Mouse (Mus musculus) forebrain, postnatal 0 days (tissue): Measurements from ENCODE around the gene Mettl16. TPM values are rescaled to one million over a fixed set of nuclear protein-coding genes. Genes with fewer than 3 reads are reported as not detected.

Source experiments
- ATAC-seq: fragments of 200-750 bp; cut with Nextera tagmentation; 2 replicates; pipeline ENCODE4 v1.8.0; 2017; ENCODE audit warnings: mild to moderate bottlenecking, moderate library complexity
- DNase-seq: peaks from one replicate; pipeline ENCODE4 v3.0.0-alpha.2; 2015
- H3K27ac ChIP-seq: fragments of 300-500 bp; sonication (generic); 2 replicates; pipeline ENCODE4 v1.5.1; 2014; ENCODE audit warnings: low read depth, mild to moderate bottlenecking, antibody characterized with exemption, low read length, moderate library complexity, mixed read lengths
- H3K27me3 ChIP-seq: fragments of 300-500 bp; sonication (generic); 2 replicates; pipeline ENCODE4 v1.6.1; 2014; ENCODE audit warnings: mild to moderate bottlenecking, low read length, mixed read lengths; ENCODE audit not compliant: insufficient read depth
- H3K36me3 ChIP-seq: fragments of 300-500 bp; sonication (generic); 2 replicates; pipeline ENCODE4 v1.6.1; 2014; ENCODE audit warnings: mild to moderate bottlenecking, moderate library complexity; ENCODE audit not compliant: insufficient read depth
- H3K4me1 ChIP-seq: fragments of 300-500 bp; sonication (generic); 2 replicates; pipeline ENCODE4 v1.6.1; 2014; ENCODE audit warnings: antibody characterized with exemption; ENCODE audit not compliant: insufficient read depth
- H3K4me2 ChIP-seq: fragments of 300-500 bp; sonication (generic); 2 replicates; pipeline ENCODE4 v1.6.1; 2014; ENCODE audit warnings: low read depth, mild to moderate bottlenecking, moderate library complexity
- H3K4me3 ChIP-seq: fragments of 300-500 bp; sonication (generic); 2 replicates; pipeline ENCODE4 v1.5.1; 2014; ENCODE audit warnings: low read depth, low read length, mixed read lengths
- H3K9ac ChIP-seq: fragments of 300-500 bp; sonication (generic); 2 replicates; pipeline ENCODE4 v1.6.1; 2014; ENCODE audit warnings: mild to moderate bottlenecking
- H3K9me3 ChIP-seq: fragments of 300-500 bp; sonication (generic); 2 replicates; pipeline ENCODE4 v1.6.1; 2016; ENCODE audit warnings: low read length
- CTCF ChIP-seq: sonication (generic); IDR thresholded peaks from 2 replicates; pipeline ENCODE4 v1.5.1; 2016; ENCODE audit warnings: antibody characterized with exemption, control low read depth, low read depth
- WGBS: fragments of 180-500 bp; shearing (Covaris S2); extraction: QIAGEN DNeasy Blood & Tissue Kit; methylation state at CpG from one replicate; pipeline ENCODE4 v1.1.7; 2014; 5-methylcytosine and 5-hydroxymethylcytosine counted together
- microRNA-seq, 2 experiments: library from miRNA; unstranded; fragments of <30 nt; microRNA quantifications; one replicate each; pipeline ENCODE4; 2016
- polyA plus RNA-seq: library from polyadenylated mRNA; unstranded; fragments of >200 nt; fragmentation: Nextera tagmentation; extraction: Ambion mirVana; gene quantifications from 2 replicates; pipeline ENCODE4 v1.2.1, GENCODE M21; 2015
- total RNA-seq: library from RNA; depleted of rRNA; stranded (reverse); fragments of >200 nt; gene quantifications from 2 replicates; pipeline ENCODE4 v1.2.3, GENCODE M21; 2014; rRNA removed

Gene Mettl16
- total and polyA plus RNA-seq, 2 experiments from 2014 or later, result 18.7 to 22.0 TPM

GRCm38 (mm10) chr11:74876801-74877200 is 106.2 kb downstream of the Mettl16 start:
- Histone ChIP-seq H3K27me3 (no peaks in the 10 kb centered on the region), H3K36me3 (no peaks in the 10 kb centered on the region), H3K4me2 (peak overlapping the region; percentile 33), H3K9me3 (no peaks in the 10 kb centered on the region), H3K4me3 (no peak overlapping the region), H3K9ac (peak overlapping the region; percentile 10), H3K27ac (peak overlapping the region; percentile 57; the same call in 1 of the 2 replicates), H3K4me1 (no peaks in the 10 kb centered on the region)
- TF ChIP-seq CTCF, result no peak
- ATAC-seq (peak; percentile 98), DNase-seq (peak; percentile 80)
- WGBS, result 1% methylated on average over 9 of the region's 9 CpGs

Small RNA genes within 50 kb of the gene (microRNA-seq; reads per million reads assigned to microRNA genes)
- gene Mir6926, result 1.5 to 2.6 reads per million in 2 experiments

Other genes starting within 250 kb of the Mettl16 start
- gene Rap1gap2, start 159.9 kb upstream of the Mettl16 start, total RNA-seq, result 43.7 and 52.5 TPM in 2 replicates
- gene Rap1gap2, start 159.9 kb upstream of the Mettl16 start, polyA plus RNA-seq, result 9.9 and 12.2 TPM in 2 replicates
- 12.2 and 14.2 TPM in 2 replicates for gene Ccdc92b, start 151.2 kb upstream of the Mettl16 start, total RNA-seq
- 4.0 and 4.1 TPM in 2 replicates for gene Ccdc92b, start 151.2 kb upstream of the Mettl16 start, polyA plus RNA-seq
- gene Cluh, start 121.3 kb upstream of the Mettl16 start, total RNA-seq, result 44.3 and 62.4 TPM in 2 replicates
- gene Cluh, start 121.3 kb upstream of the Mettl16 start, polyA plus RNA-seq, result 9.1 and 12.9 TPM in 2 replicates
- 200 and 248 TPM in 2 replicates for gene Pafah1b1, start 46.2 kb upstream of the Mettl16 start, total RNA-seq
- gene Pafah1b1, start 46.2 kb upstream of the Mettl16 start, polyA plus RNA-seq, result 57.4 and 64.1 TPM in 2 replicates
- gene Mnt, start 60.1 kb downstream of the Mettl16 start, total RNA-seq, result 14.2 and 15.9 TPM in 2 replicates
- gene Mnt, start 60.1 kb downstream of the Mettl16 start, polyA plus RNA-seq, result 6.8 and 8.1 TPM in 2 replicates
- gene Sgsm2, start 126.2 kb downstream of the Mettl16 start, total RNA-seq, result 39.2 and 47.1 TPM in 2 replicates
- 13.7 and 18.9 TPM in 2 replicates for gene Sgsm2, start 126.2 kb downstream of the Mettl16 start, polyA plus RNA-seq
- gene Tsr1, start 127.2 kb downstream of the Mettl16 start, total RNA-seq, result 32.7 and 33.2 TPM in 2 replicates
- gene Tsr1, start 127.2 kb downstream of the Mettl16 start, polyA plus RNA-seq, result 23.8 and 25.5 TPM in 2 replicates
- gene Smg6, start 155.0 kb downstream of the Mettl16 start, total RNA-seq, result 21.8 and 25.8 TPM in 2 replicates
- gene Smg6, start 155.0 kb downstream of the Mettl16 start, polyA plus RNA-seq, result 7.8 and 9.6 TPM in 2 replicates
- gene Srr, start 155.1 kb downstream of the Mettl16 start, total RNA-seq, result 40.2 and 46.5 TPM in 2 replicates
- gene Srr, start 155.1 kb downstream of the Mettl16 start, polyA plus RNA-seq, result 40.1 and 45.8 TPM in 2 replicates